Mouse (Mus musculus): ENCODE measurements at regions not wholly inside any gene's neighbourhood (a gene's known extent, or its start where the extent isn't known, plus 50 kb on each side); places are given as distances from the start of the nearest gene placed in this dataset.

DNA sequence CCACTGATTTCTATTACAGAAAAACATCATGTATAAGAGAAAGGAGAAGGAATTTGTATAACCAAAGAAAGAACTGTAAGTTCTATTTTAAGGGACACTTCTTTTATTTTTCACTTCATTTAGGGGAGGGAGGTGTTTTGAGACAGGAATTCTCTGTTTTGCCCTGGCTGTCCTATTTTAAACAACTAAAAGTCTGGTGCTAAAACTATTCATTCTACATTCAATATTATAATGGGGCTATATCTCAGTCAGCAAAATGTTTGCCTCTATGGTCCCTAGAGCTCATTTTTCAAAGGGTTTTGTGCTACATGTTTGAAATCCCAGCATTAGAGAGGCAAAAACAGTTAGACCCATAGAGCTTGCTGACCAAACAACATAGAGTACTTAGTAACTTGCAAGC lies 632.8 kb upstream of the Map3k7 start:
- TF ChIP-seq CTCF (IDR thresholded peaks at IDR 0.05; ENCODE audit: low read depth, low read length) (no peak), POLR2AphosphoS5 (IDR thresholded peaks at IDR 0.05; ENCODE audit: insufficient replicate concordance, low read depth, low read length) (no peak), TAL1 (conservative IDR thresholded peaks at IDR 0.05; ENCODE audit: low read depth, low read length) (no peak)
